Mouse (Mus musculus): Measurements from ENCODE around the gene Olfr12. TPM values are rescaled to one million over a fixed set of nuclear protein-coding genes. Genes with fewer than 3 reads are reported as not detected.

Olfr12 gene
- total and polyA plus RNA-seq, 2 experiments: not detected

DNA sequence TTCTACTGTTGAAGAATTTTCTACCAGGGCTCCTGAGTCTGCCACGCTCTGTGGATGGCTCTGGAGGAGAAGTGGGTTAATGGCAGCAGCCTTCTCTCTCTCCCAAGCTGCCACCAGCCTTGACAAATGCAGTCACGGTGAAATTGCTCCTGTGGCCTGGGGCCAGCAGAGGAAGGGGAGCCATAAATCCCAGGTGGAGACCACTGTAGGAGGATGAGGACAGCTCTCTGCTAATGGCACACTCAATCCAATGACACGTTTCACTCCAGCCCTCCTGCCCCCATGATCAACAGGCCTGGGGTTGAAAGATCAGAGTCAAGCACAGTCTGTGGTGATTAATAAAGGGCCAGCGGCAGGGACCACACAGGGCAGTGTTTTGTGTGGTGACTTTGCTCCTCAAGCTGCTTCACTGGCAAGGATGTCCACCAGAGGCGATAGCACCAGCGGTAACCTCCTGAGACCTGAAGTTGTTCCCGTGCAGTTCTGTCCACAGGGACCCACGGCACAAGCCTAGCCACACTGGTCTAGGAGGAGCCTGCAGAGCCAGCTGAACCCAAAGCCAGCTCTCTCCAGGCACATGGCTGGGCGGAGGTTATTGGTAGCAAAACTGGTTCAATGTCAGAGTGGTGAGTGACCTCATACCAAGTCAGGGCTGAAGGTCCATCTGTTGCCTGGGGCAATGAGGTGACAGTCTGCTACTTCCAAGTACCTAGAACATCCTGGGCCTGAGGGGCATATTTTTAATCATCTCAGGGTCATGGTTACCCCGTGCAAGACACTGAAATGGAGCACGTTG lies 39.6 kb downstream of the Olfr12 start:
- H3K79me2 ChIP-seq (ENCODE audit: control insufficient read depth, insufficient read depth, low read length): no peaks in the 10 kb centered on the region
- no peak for TF ChIP-seq CTCF (IDR thresholded peaks at IDR 0.05; ENCODE audit: low read depth, low read length)
- TF ChIP-seq POLR2A (IDR thresholded peaks at IDR 0.05; ENCODE audit: extremely low read depth, insufficient read depth, low read length): no peak
- H3K36me3 ChIP-seq (ENCODE audit: control insufficient read depth, insufficient read depth, low read length): no peaks in the 10 kb centered on the region
- no peak overlapping the region for H3K27ac ChIP-seq (replicated peaks; ENCODE audit: insufficient read depth, low read depth, low read length)
- no peaks in the 10 kb centered on the region for H3K27me3 ChIP-seq (ENCODE audit: control insufficient read depth, insufficient read depth, low read length)
- no peaks in the 10 kb centered on the region for H3K4me1 ChIP-seq (ENCODE audit: control insufficient read depth, insufficient read depth, low read length)
- no peak overlapping the region for H3K4me3 ChIP-seq (ENCODE audit: insufficient read depth, low read depth, low read length)
- no peak overlapping the region for H3K9ac ChIP-seq (ENCODE audit: low read depth, low read length)
- no peak for DNase-seq (ENCODE audit: extremely low read depth, low read depth, low spot score)
- 77% methylated on average over 11 of the region's 11 CpGs for WGBS

DNA sequence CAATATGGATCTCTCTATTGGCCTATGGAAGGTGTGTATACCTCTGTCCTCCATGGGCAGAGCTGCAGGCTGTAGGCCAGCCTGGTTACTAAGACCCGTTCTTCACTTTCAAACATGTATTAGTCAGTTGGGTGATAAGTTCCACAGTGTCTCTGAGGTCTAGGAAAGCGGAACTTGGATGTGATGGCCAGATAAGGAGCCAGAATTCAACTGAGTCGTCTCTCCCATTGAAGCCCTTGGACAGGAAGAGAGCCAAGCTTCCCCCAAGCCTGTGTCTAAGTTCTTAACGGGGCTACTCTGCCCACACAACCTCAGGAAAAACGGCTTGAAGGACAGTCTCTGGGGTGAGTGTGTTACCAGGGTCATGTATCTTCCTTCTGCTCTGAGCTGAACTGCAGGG lies 41.8 kb downstream of the Olfr12 start:
- H3K27me3 ChIP-seq (ENCODE audit: control insufficient read depth, insufficient read depth, low read length): no peaks in the 10 kb centered on the region
- peaks cover 2% of the 10 kb centered on the region for H3K4me1 ChIP-seq (ENCODE audit: control insufficient read depth, insufficient read depth, low read length)
- TF ChIP-seq CTCF (IDR thresholded peaks at IDR 0.05; ENCODE audit: low read depth, low read length): no peak
- TF ChIP-seq POLR2A (IDR thresholded peaks at IDR 0.05; ENCODE audit: extremely low read depth, insufficient read depth, low read length): no peak
- WGBS: 41% methylated on average over 5 of the region's 5 CpGs
- no peaks in the 10 kb centered on the region for H3K36me3 ChIP-seq (ENCODE audit: control insufficient read depth, insufficient read depth, low read length)
- DNase-seq (ENCODE audit: extremely low read depth, low read depth, low spot score): no peak
- no peak overlapping the region for H3K27ac ChIP-seq (replicated peaks; ENCODE audit: insufficient read depth, low read depth, low read length)
- H3K9ac ChIP-seq (ENCODE audit: low read depth, low read length): no peak overlapping the region
- H3K79me2 ChIP-seq (ENCODE audit: control insufficient read depth, insufficient read depth, low read length): no peaks in the 10 kb centered on the region
- no peak overlapping the region for H3K4me3 ChIP-seq (ENCODE audit: insufficient read depth, low read depth, low read length)

DNA sequence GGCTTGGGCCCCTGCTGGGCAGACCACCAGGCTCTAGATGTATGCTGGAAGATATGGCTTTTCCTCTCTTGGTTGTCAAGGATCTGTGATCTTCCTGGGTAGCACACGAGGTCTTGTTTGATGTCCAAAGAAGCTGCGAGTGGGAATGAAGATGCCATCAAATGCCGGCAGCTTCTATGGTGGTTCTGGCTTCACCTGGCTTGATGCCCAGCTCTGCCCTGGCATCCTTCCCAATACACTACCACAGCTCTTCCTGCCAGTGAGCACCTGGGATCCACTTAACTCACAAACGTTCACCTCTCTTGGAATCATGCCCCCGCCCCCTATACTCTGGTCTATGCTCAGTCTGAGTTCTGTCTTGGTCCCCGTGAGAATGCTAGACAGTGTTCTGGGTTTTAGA lies 49.5 kb downstream of the Olfr12 start:
- no peak for DNase-seq (ENCODE audit: extremely low read depth, low read depth, low spot score)
- no peaks in the 10 kb centered on the region for H3K79me2 ChIP-seq (ENCODE audit: control insufficient read depth, insufficient read depth, low read length)

DNA sequence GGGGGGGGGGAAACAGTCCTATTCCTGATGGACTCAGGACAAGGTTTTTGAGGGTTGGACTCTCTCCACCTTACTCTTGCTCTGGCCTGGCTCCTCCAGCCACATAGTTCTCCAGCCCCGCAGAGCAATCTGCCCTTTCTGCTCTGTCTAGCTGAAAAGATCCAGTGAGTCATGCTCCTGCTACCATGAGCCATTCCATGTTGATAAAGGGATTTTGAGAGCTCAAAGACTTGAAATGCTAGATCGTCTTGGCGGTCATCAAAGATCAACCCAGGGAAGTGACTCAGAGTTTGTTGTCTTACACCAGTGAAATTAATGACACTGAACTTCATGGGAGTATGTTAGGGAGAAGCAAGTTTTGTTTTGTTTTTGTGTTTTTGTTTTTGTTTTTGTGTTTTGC lies 51.8 kb downstream of the Olfr12 start:
- H3K9ac ChIP-seq (ENCODE audit: low read depth, low read length): no peak overlapping the region
- H3K4me1 ChIP-seq (ENCODE audit: control insufficient read depth, insufficient read depth, low read length): peaks cover 21% of the 10 kb centered on the region
- no peaks in the 10 kb centered on the region for H3K79me2 ChIP-seq (ENCODE audit: control insufficient read depth, insufficient read depth, low read length)
- DNase-seq (ENCODE audit: extremely low read depth, low read depth, low spot score): no peak
- 82% methylated on average over 3 of the region's 3 CpGs for WGBS
- H3K27ac ChIP-seq (replicated peaks; ENCODE audit: insufficient read depth, low read depth, low read length): no peak overlapping the region
- TF ChIP-seq CTCF (IDR thresholded peaks at IDR 0.05; ENCODE audit: low read depth, low read length) (no peak), POLR2A (IDR thresholded peaks at IDR 0.05; ENCODE audit: extremely low read depth, insufficient read depth, low read length) (no peak)
- H3K4me3 ChIP-seq (ENCODE audit: insufficient read depth, low read depth, low read length): no peak overlapping the region
- H3K27me3 ChIP-seq (ENCODE audit: control insufficient read depth, insufficient read depth, low read length): no peaks in the 10 kb centered on the region
- H3K36me3 ChIP-seq (ENCODE audit: control insufficient read depth, insufficient read depth, low read length): no peaks in the 10 kb centered on the region

More for the DNA sequence above, 49.5 kb downstream of the Olfr12 start:
- Histone ChIP-seq H3K4me3 (ENCODE audit: insufficient read depth, low read depth, low read length) (no peak overlapping the region), H3K36me3 (ENCODE audit: control insufficient read depth, insufficient read depth, low read length) (no peaks in the 10 kb centered on the region), H3K27me3 (ENCODE audit: control insufficient read depth, insufficient read depth, low read length) (no peaks in the 10 kb centered on the region), H3K9ac (ENCODE audit: low read depth, low read length) (no peak overlapping the region), H3K4me1 (ENCODE audit: control insufficient read depth, insufficient read depth, low read length) (peaks cover 24% of the 10 kb centered on the region), H3K27ac (replicated peaks; ENCODE audit: insufficient read depth, low read depth, low read length) (no peak overlapping the region)
- WGBS: 63% methylated on average over 6 of the region's 6 CpGs
- TF ChIP-seq POLR2A (IDR thresholded peaks at IDR 0.05; ENCODE audit: extremely low read depth, insufficient read depth, low read length): no peak
- no peak for TF ChIP-seq CTCF (IDR thresholded peaks at IDR 0.05; ENCODE audit: low read depth, low read length)

DNA sequence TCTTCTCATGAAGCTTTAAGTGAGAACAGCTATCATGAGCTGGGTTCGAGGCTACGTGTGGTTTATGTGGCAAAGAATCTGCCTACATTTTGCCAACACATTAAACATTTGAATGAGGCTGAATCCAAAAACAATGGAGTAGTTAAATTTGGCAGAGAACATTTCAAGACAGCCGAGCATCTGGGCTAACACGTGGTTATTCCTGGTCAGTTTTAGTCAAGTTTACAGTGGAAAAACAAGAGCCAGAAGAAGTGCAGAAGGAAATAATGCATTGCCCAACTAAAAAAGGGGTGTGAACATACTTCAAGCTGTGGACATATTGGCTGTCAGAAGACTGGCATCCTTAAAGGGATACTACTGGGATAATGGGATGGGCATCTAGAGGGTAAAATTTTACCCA lies 53.7 kb downstream of the Olfr12 start:
- Histone ChIP-seq H3K4me1 (ENCODE audit: control insufficient read depth, insufficient read depth, low read length) (peaks cover 7% of the 10 kb centered on the region), H3K4me3 (ENCODE audit: insufficient read depth, low read depth, low read length) (no peak overlapping the region), H3K36me3 (ENCODE audit: control insufficient read depth, insufficient read depth, low read length) (no peaks in the 10 kb centered on the region), H3K9ac (ENCODE audit: low read depth, low read length) (no peak overlapping the region), H3K27ac (replicated peaks; ENCODE audit: insufficient read depth, low read depth, low read length) (no peak overlapping the region), H3K27me3 (ENCODE audit: control insufficient read depth, insufficient read depth, low read length) (no peaks in the 10 kb centered on the region), H3K79me2 (ENCODE audit: control insufficient read depth, insufficient read depth, low read length) (no peaks in the 10 kb centered on the region)
- TF ChIP-seq POLR2A (IDR thresholded peaks at IDR 0.05; ENCODE audit: extremely low read depth, insufficient read depth, low read length) (no peak), CTCF (IDR thresholded peaks at IDR 0.05; ENCODE audit: low read depth, low read length) (no peak)
- 83% methylated on average over 4 of the region's 4 CpGs for WGBS
- no peak for DNase-seq (ENCODE audit: extremely low read depth, low read depth, low spot score)

Other genes starting within 250 kb of the Olfr12 start
- 111 and 126 TPM in 2 replicates for gene Ndufa10, start 143.9 kb upstream of the Olfr12 start, total RNA-seq (2014; rRNA removed)
- 140 and 143 TPM in 2 replicates for gene Ndufa10, start 143.9 kb upstream of the Olfr12 start, polyA plus RNA-seq (2012; rRNA removed)
- not detected in 2 replicates for gene Olfr1416, start 132.7 kb upstream of the Olfr12 start, total RNA-seq (2014; rRNA removed)
- gene Olfr1416, start 132.7 kb upstream of the Olfr12 start, polyA plus RNA-seq (2012; rRNA removed): not detected in 2 replicates
- gene Olfr1415, start 121.7 kb upstream of the Olfr12 start, total RNA-seq (2014; rRNA removed): not detected in 2 replicates
- gene Olfr1415, start 121.7 kb upstream of the Olfr12 start, polyA plus RNA-seq (2012; rRNA removed): not detected in 2 replicates
- not detected in 2 replicates for gene Olfr1414, start 99.1 kb upstream of the Olfr12 start, total RNA-seq (2014; rRNA removed)
- not detected in 2 replicates for gene Olfr1414, start 99.1 kb upstream of the Olfr12 start, polyA plus RNA-seq (2012; rRNA removed)
- not detected in 2 replicates for gene Olfr1413, start 46.5 kb upstream of the Olfr12 start, total RNA-seq (2014; rRNA removed)
- gene Olfr1413, start 46.5 kb upstream of the Olfr12 start, polyA plus RNA-seq (2012; rRNA removed): not detected in 2 replicates
- gene Olfr1412, start 32.0 kb upstream of the Olfr12 start, total RNA-seq (2014; rRNA removed): not detected in 2 replicates
- not detected in 2 replicates for gene Olfr1412, start 32.0 kb upstream of the Olfr12 start, polyA plus RNA-seq (2012; rRNA removed)
- gene Olfr1411, start 23.4 kb upstream of the Olfr12 start, total RNA-seq (2014; rRNA removed): not detected in 2 replicates
- gene Olfr1411, start 23.4 kb upstream of the Olfr12 start, polyA plus RNA-seq (2012; rRNA removed): not detected in 2 replicates
- gene Olfr1410, start 12.0 kb upstream of the Olfr12 start, total RNA-seq (2014; rRNA removed): not detected in 2 replicates
- not detected in 2 replicates for gene Olfr1410, start 12.0 kb upstream of the Olfr12 start, polyA plus RNA-seq (2012; rRNA removed)
- 121 and 145 TPM in 2 replicates for gene Cops9, start 24.2 kb downstream of the Olfr12 start, total RNA-seq (2014; rRNA removed)
- gene Cops9, start 24.2 kb downstream of the Olfr12 start, polyA plus RNA-seq (2012; rRNA removed): 72.0 and 77.3 TPM in 2 replicates
- gene Otos, start 31.1 kb downstream of the Olfr12 start, total RNA-seq (2014; rRNA removed): not detected in 2 replicates
- not detected in 2 replicates for gene Otos, start 31.1 kb downstream of the Olfr12 start, polyA plus RNA-seq (2012; rRNA removed)
- gene Gpc1, start 213.9 kb downstream of the Olfr12 start, total RNA-seq (2014; rRNA removed): 0.92 and 1.2 TPM in 2 replicates
- 1.2 and 2.1 TPM in 2 replicates for gene Gpc1, start 213.9 kb downstream of the Olfr12 start, polyA plus RNA-seq (2012; rRNA removed)

All from liver, adult 2 months (tissue).